Mouse (Mus musculus) ES-Bruce4 (cell line): ENCODE results near the gene Klrb1f.

Experiments used
- CTCF ChIP-seq: IDR thresholded peaks from one replicate; pipeline ENCODE4 v1.8.1; 2011; ENCODE audit warnings: low read depth, low read length
- EP300 ChIP-seq: IDR thresholded peaks from 2 replicates; pipeline ENCODE4 v1.6.1; 2011; ENCODE audit warnings: low read depth, low read length; ENCODE audit not compliant: insufficient read depth

- TF ChIP-seq EP300 (no peak), CTCF (no peak)
Measured at GRCm38 (mm10) chr6:129051731-129052130, 6.0 kb downstream of the Klrb1f start.
